Mouse (Mus musculus): ENCODE data around the gene Pms2. TPM values are rescaled to one million over a fixed set of nuclear protein-coding genes. Genes with fewer than 3 reads are reported as not detected.

The Pms2 gene
- polyA plus RNA-seq, 1 experiment from 2014 or later = 21.1 TPM

DNA sequence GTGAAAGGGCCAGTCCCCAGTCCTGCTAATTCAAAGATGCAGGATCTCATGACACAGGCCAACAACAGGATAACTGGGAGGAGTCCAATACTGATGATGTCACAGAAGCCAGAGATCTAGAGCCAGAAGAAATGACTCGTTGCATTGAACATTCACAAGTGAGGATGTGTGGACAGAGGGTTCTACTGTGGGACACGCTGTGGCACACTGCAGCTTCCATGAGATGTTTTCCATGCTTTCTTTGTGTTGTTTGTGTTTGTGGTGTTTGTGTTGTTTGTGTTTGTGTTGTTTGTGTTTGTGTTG is 65.8 kb downstream of the Pms2 start:
- no peaks in the 10 kb centered on the region for H3K27me3 ChIP-seq (replicated peaks)
- ATAC-seq = no peak; the same call in 1 of the 2 replicates
- 58% methylated on average over 2 of the region's 2 CpGs for WGBS

DNA sequence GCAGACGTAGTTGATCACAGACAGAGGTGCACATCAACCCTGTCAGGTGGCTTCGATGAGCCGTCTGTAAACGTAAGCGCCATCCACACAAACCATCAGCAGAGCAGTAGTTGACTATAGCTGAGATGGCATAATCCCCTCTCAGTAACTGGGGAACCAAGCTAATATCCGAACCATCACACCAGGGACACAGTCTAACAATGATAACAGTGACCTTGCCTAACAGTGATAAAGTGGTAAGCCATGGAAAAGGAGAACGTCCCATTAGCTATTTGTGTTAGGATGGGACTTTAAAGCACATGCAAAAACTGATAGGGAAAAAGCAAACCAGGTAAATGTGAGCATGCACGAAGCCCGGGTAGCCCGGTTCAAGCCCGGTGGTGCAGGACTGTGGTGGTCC is 66.5 kb downstream of the Pms2 start:
- no peak overlapping the region for H3K27ac ChIP-seq
- 82% methylated on average over 11 of the region's 11 CpGs for WGBS
- no peak for ATAC-seq

More for the DNA sequence above, 65.8 kb downstream of the Pms2 start:
- Histone ChIP-seq H3K4me2 (replicated peaks) (no peak overlapping the region), H3K4me3 (replicated peaks) (no peak overlapping the region), H3K4me1 (replicated peaks) (no peaks in the 10 kb centered on the region), H3K27ac (no peak overlapping the region), H3K36me3 (no peaks in the 10 kb centered on the region), H3K9ac (no peak overlapping the region), H3K9me3 (no peaks in the 10 kb centered on the region)

DNA sequence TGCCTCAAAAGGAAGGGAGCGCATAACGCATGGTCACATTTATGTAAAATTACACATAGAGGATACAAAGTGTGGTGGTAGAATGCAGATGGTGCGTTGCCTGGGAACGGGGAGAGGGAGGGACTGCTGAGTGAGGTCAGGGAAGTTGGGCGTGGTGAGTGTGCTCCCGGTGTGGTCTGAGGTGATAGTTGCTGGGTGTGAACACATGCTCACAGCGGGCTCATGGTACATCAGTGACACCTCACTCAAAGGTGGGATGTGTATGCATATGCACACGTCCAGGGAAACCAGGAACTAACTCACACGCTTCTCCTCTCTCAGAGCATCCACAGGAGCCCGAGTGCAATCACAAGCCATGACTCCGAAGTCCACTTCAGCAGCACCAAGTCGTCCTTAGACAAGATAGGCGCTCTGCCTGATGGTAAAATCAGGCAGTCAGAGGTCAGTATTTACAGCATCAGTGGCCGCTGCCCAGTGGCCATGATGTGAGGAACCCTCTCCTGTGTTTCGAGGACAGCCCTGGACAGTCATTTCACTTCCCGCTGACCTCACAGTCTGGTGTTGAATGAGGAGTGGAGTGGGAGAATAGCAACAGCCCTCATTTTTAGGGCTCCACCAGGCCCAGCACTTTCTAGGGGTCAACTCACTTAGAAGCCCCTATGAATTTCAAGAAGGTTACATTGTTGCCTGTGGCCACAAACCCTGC is 67.1 kb downstream of the Pms2 start:
- H3K27me3 ChIP-seq (replicated peaks) = no peaks in the 10 kb centered on the region
- WGBS = 64% methylated on average over 16 of the region's 16 CpGs
- no peak overlapping the region for H3K4me3 ChIP-seq (replicated peaks)
- H3K4me1 ChIP-seq (replicated peaks) = 0 out of 2 replicates have a peak, but pooled peaks cover 3% of the 10 kb centered on the region
- peak; percentile 31; the same call in 1 of the 2 replicates for ATAC-seq
- H3K36me3 ChIP-seq = no peaks in the 10 kb centered on the region
- no peak overlapping the region for H3K4me2 ChIP-seq (replicated peaks)
- no peaks in the 10 kb centered on the region for H3K9me3 ChIP-seq
- no peak overlapping the region for H3K27ac ChIP-seq
- no peak overlapping the region for H3K9ac ChIP-seq

More for the DNA sequence above, 66.5 kb downstream of the Pms2 start:
- Histone ChIP-seq H3K36me3 (no peaks in the 10 kb centered on the region), H3K9ac (no peak overlapping the region), H3K4me1 (replicated peaks) (0 out of 2 replicates have a peak, but pooled peaks cover 3% of the 10 kb centered on the region), H3K4me3 (replicated peaks) (no peak overlapping the region), H3K27me3 (replicated peaks) (no peaks in the 10 kb centered on the region), H3K9me3 (no peaks in the 10 kb centered on the region), H3K4me2 (replicated peaks) (no peak overlapping the region)

DNA sequence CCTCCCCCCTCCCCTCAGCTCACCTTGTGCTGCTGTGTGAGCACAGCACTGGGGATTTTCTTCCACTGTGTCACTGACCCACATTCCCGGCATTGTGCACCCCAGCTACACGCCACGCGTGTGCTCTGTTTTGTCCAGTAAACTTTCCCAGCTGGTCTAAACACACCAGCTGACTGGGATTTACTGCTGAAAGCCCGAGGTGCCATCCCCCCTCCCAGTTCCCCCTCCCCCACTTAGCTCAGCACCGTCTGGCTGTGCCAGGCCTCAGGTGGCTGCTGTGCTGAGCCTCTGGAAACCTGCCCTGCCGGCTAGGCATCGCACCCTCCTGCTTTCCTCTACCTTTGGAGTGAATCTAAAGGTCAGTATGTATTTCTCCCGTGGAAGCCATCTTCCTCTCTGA is 71.1 kb downstream of the Pms2 start:
- Histone ChIP-seq H3K4me3 (replicated peaks) (no peak overlapping the region), H3K4me1 (replicated peaks) (0 out of 2 replicates have a peak, but pooled peaks cover 3% of the 10 kb centered on the region), H3K27me3 (replicated peaks) (no peaks in the 10 kb centered on the region), H3K27ac (no peak overlapping the region), H3K9ac (no peak overlapping the region), H3K9me3 (no peaks in the 10 kb centered on the region), H3K4me2 (replicated peaks) (no peak overlapping the region), H3K36me3 (no peaks in the 10 kb centered on the region)
- 21% methylated on average over 9 of the region's 9 CpGs for WGBS
- peak; percentile 54 for ATAC-seq

DNA sequence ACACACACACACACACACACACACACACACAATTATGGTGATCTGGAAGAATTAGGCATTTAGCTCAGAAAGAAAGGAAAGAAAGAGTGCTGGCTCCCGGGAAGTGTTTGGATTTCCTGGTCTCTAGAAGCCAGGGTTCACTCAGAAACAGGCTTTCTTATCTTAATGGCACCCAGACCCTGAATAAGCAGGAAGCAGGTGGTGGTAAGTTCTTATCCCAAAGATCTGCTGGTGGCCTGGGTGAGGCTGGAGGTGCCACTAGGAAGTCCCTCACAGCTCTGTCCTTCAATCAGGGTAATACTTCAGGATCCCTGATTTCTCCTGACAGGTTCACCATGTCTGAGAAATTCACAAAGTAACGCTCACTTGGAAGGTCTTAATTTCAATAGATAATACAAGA is 72.6 kb downstream of the Pms2 start:
- ATAC-seq = peak; percentile 81
- Histone ChIP-seq H3K36me3 (peaks cover 6% of the 10 kb centered on the region; the same call in 1 of the 2 replicates), H3K4me1 (replicated peaks) (0 out of 2 replicates have a peak, but pooled peaks cover 3% of the 10 kb centered on the region), H3K4me3 (replicated peaks) (no peak overlapping the region), H3K27me3 (replicated peaks) (no peaks in the 10 kb centered on the region), H3K4me2 (replicated peaks) (no peak overlapping the region), H3K9ac (no peak overlapping the region), H3K9me3 (no peaks in the 10 kb centered on the region), H3K27ac (peak overlapping the region; percentile 32; the same call in 1 of the 2 replicates)
- WGBS = 47% methylated on average over 2 of the region's 2 CpGs

Other genes starting within 250 kb of the Pms2 start
- 14.8 and 15.4 TPM in 2 replicates for gene Usp42, start 177.7 kb upstream of the Pms2 start, polyA plus RNA-seq (2015; fragmentation: Nextera tagmentation; extraction: Ambion mirVana)
- gene Eif2ak1, start 92.2 kb upstream of the Pms2 start, polyA plus RNA-seq (2015; fragmentation: Nextera tagmentation; extraction: Ambion mirVana) = 32.4 and 32.6 TPM in 2 replicates
- gene Ankrd61, start 12.3 kb upstream of the Pms2 start, polyA plus RNA-seq (2015; fragmentation: Nextera tagmentation; extraction: Ambion mirVana) = 0.21 TPM in 1 of 2 replicates, not detected in the other
- 120 and 125 TPM in 2 replicates for gene Aimp2, start 117 bp upstream of the Pms2 start, polyA plus RNA-seq (2015; fragmentation: Nextera tagmentation; extraction: Ambion mirVana)
- gene Gm42421, start 18.2 kb downstream of the Pms2 start, polyA plus RNA-seq (2015; fragmentation: Nextera tagmentation; extraction: Ambion mirVana) = 0.68 TPM in 1 of 2 replicates, not detected in the other
- 0.20 and 0.39 TPM in 2 replicates for gene Rsph10b, start 23.1 kb downstream of the Pms2 start, polyA plus RNA-seq (2015; fragmentation: Nextera tagmentation; extraction: Ambion mirVana)
- gene Ccz1, start 104.9 kb downstream of the Pms2 start, polyA plus RNA-seq (2015; fragmentation: Nextera tagmentation; extraction: Ambion mirVana) = 69.0 and 75.7 TPM in 2 replicates
- not detected in 2 replicates for gene Ocm, start 116.7 kb downstream of the Pms2 start, polyA plus RNA-seq (2015; fragmentation: Nextera tagmentation; extraction: Ambion mirVana)
- gene Lmtk2, start 190.5 kb downstream of the Pms2 start, polyA plus RNA-seq (2015; fragmentation: Nextera tagmentation; extraction: Ambion mirVana) = 5.6 and 6.7 TPM in 2 replicates

Measured in intestine, embryonic 15.5 days (tissue).